Mouse (Mus musculus) layer of hippocampus, postnatal 36 days (tissue): ENCODE measurements at regions not wholly inside any gene's neighbourhood (a gene's known extent, or its start where the extent isn't known, plus 50 kb on each side); places are given as distances from the start of the nearest gene placed in this dataset.

Experiments used
- DNase-seq, 2 experiments: peaks; one replicate each; pipeline ENCODE4 v3.0.0; 2022

GRCm38 (mm10) chr11:12757677-12758076 is 292.9 kb upstream of the Cobl start:
- DNase-seq = no peak

- DNase-seq = no peak
Observed at GRCm38 (mm10) chr11:12750016-12750415, 285.3 kb upstream of the Cobl start.

GRCm38 (mm10) chr11:12749245-12749644 is 284.5 kb upstream of the Cobl start:
- DNase-seq = no peak

GRCm38 (mm10) chr11:12742159-12742523 is 277.4 kb upstream of the Cobl start:
- peak; percentile 35 to 57 for DNase-seq

- peak; percentile 53 to 65 for DNase-seq
Observed at GRCm38 (mm10) chr11:12741418-12742158, 276.8 kb upstream of the Cobl start.

GRCm38 (mm10) chr11:12734274-12734673 is 269.5 kb upstream of the Cobl start:
- DNase-seq = no peak

GRCm38 (mm10) chr11:12727293-12727692 is 262.5 kb upstream of the Cobl start:
- no peak for DNase-seq

- no peak for DNase-seq
Observed at GRCm38 (mm10) chr11:12726492-12726891, 261.7 kb upstream of the Cobl start.

GRCm38 (mm10) chr11:12722320-12722719 is 257.6 kb upstream of the Cobl start:
- no peak for DNase-seq

GRCm38 (mm10) chr11:12720169-12720568 is 255.4 kb upstream of the Cobl start:
- no peak for DNase-seq

GRCm38 (mm10) chr11:12696321-12696720 is 231.6 kb upstream of the Cobl start:
- no peak for DNase-seq

GRCm38 (mm10) chr11:12692836-12693235 is 228.1 kb upstream of the Cobl start:
- DNase-seq = no peak

- no peak for DNase-seq
Observed at GRCm38 (mm10) chr11:12686717-12687116, 222.0 kb upstream of the Cobl start.

GRCm38 (mm10) chr11:12661824-12662443 is 197.2 kb upstream of the Cobl start:
- DNase-seq = no peak

GRCm38 (mm10) chr11:12658847-12659246 is 194.1 kb upstream of the Cobl start:
- no peak for DNase-seq

- DNase-seq = no peak
Observed at GRCm38 (mm10) chr11:12656450-12656849, 191.7 kb upstream of the Cobl start.
